Mouse (Mus musculus) embryonic facial prominence, embryonic 14.5 days (tissue): ENCODE data around the gene Itpkb. TPM values are rescaled to one million over a fixed set of nuclear protein-coding genes. Genes with fewer than 3 reads are reported as not detected.

ENCODE experiments used
- ATAC-seq: fragments of 200-750 bp; cut with Nextera tagmentation; 2 replicates; pipeline ENCODE4 v1.8.0; 2017; ENCODE audit warnings: low read depth, moderate number of reproducible peaks, moderate TSS enrichment
- DNase-seq: peaks from one replicate; pipeline ENCODE4 v3.0.0-alpha.2; 2015; ENCODE audit warnings: low spot score
- H3K27ac ChIP-seq: fragments of 300-500 bp; sonication (generic); replicated peaks from 2 replicates; pipeline ENCODE4 v1.5.1; 2014; ENCODE audit warnings: low read depth, mild to moderate bottlenecking, low read length, moderate library complexity
- H3K27me3 ChIP-seq: fragments of 300-500 bp; sonication (generic); replicated peaks from 2 replicates; pipeline ENCODE4 v1.6.1; 2014; ENCODE audit warnings: low read length; ENCODE audit not compliant: control insufficient read depth, insufficient read depth
- H3K36me3 ChIP-seq: fragments of 300-500 bp; sonication (generic); 2 replicates; pipeline ENCODE4 v1.6.1; 2014; ENCODE audit warnings: low read length, mixed read lengths; ENCODE audit not compliant: control insufficient read depth, insufficient read depth
- H3K4me1 ChIP-seq: fragments of 300-500 bp; sonication (generic); 2 replicates; pipeline ENCODE4 v1.6.1; 2014; ENCODE audit warnings: antibody characterized with exemption, low read length; ENCODE audit not compliant: control insufficient read depth, insufficient read depth
- H3K4me2 ChIP-seq: fragments of 300-500 bp; sonication (generic); 2 replicates; pipeline ENCODE4 v1.6.1; 2014; ENCODE audit warnings: low read depth, mild to moderate bottlenecking, low read length, moderate library complexity, mixed read lengths
- H3K4me3 ChIP-seq: fragments of 300-500 bp; sonication (generic); 2 replicates; pipeline ENCODE4 v1.5.1; 2014; ENCODE audit warnings: low read depth, mild to moderate bottlenecking, low read length
- H3K9ac ChIP-seq: fragments of 300-500 bp; sonication (generic); 2 replicates; pipeline ENCODE4 v1.6.1; 2014; ENCODE audit warnings: low read depth, mild to moderate bottlenecking, low read length, moderate library complexity, mixed read lengths
- H3K9me3 ChIP-seq: fragments of 300-500 bp; sonication (generic); 2 replicates; pipeline ENCODE4 v1.6.1; 2016; ENCODE audit warnings: low read length; ENCODE audit not compliant: control insufficient read depth
- WGBS: fragments of 180-500 bp; shearing (Covaris S2); extraction: QIAGEN DNeasy Blood & Tissue Kit; methylation state at CpG from one replicate; pipeline ENCODE4 v1.1.7; 2014; 5-methylcytosine and 5-hydroxymethylcytosine counted together
- polyA plus RNA-seq: library from polyadenylated mRNA; unstranded; fragments of >200 nt; fragmentation: Nextera tagmentation; extraction: Ambion mirVana; gene quantifications from 2 replicates; pipeline ENCODE4 v1.2.1, GENCODE M21; 2014

Itpkb gene
- polyA plus RNA-seq, 1 experiment from 2014 or later = 7.6 TPM

- DNase-seq = peak; percentile 55
- WGBS = 56% methylated on average over 5 of the region's 5 CpGs
- Histone ChIP-seq H3K27ac (no peak overlapping the region; the same call in 1 of the 2 replicates), H3K36me3 (no peaks in the 10 kb centered on the region), H3K9me3 (no peaks in the 10 kb centered on the region), H3K4me3 (no peak overlapping the region), H3K9ac (no peak overlapping the region), H3K27me3 (no peaks in the 10 kb centered on the region), H3K4me2 (no peak overlapping the region), H3K4me1 (peaks cover 9% of the 10 kb centered on the region)
- peak; percentile 32; the same call in 1 of the 2 replicates for ATAC-seq
These were observed 132.1 kb downstream of the Itpkb start for GRCm38 (mm10) chr1:180462396-180462795.

GRCm38 (mm10) chr1:180462983-180463475 lies 132.7 kb downstream of the Itpkb start:
- no peak overlapping the region for H3K27ac ChIP-seq

GRCm38 (mm10) chr1:180464357-180464756 lies 134.1 kb downstream of the Itpkb start:
- no peaks in the 10 kb centered on the region for H3K27me3 ChIP-seq
- H3K4me2 ChIP-seq = no peak overlapping the region
- no peaks in the 10 kb centered on the region for H3K36me3 ChIP-seq
- ATAC-seq = no peak
- H3K9me3 ChIP-seq = no peaks in the 10 kb centered on the region
- no peak overlapping the region for H3K9ac ChIP-seq
- DNase-seq = no peak
- H3K4me1 ChIP-seq = no peaks in the 10 kb centered on the region; the same call in 1 of the 2 replicates
- 74% methylated on average over 5 of the region's 5 CpGs for WGBS
- H3K4me3 ChIP-seq = no peak overlapping the region
- no peak overlapping the region for H3K27ac ChIP-seq

More at GRCm38 (mm10) chr1:180462983-180463475, 132.7 kb downstream of the Itpkb start:
- no peaks in the 10 kb centered on the region for H3K27me3 ChIP-seq
- DNase-seq = no peak
- WGBS = 85% methylated on average over 5 of the region's 5 CpGs
- no peaks in the 10 kb centered on the region for H3K9me3 ChIP-seq
- peaks cover 3% of the 10 kb centered on the region for H3K4me1 ChIP-seq
- ATAC-seq = no peak
- no peak overlapping the region for H3K4me2 ChIP-seq
- no peak overlapping the region for H3K9ac ChIP-seq
- no peaks in the 10 kb centered on the region for H3K36me3 ChIP-seq
- no peak overlapping the region for H3K4me3 ChIP-seq

- Histone ChIP-seq H3K4me3 (no peak overlapping the region), H3K27me3 (no peaks in the 10 kb centered on the region), H3K36me3 (no peaks in the 10 kb centered on the region), H3K27ac (no peak overlapping the region), H3K9me3 (no peaks in the 10 kb centered on the region), H3K4me2 (no peak overlapping the region), H3K4me1 (no peaks in the 10 kb centered on the region; the same call in 1 of the 2 replicates), H3K9ac (no peak overlapping the region)
- WGBS = 58% methylated on average over 5 of the region's 5 CpGs
- DNase-seq = no peak
- no peak for ATAC-seq
These were observed 135.3 kb downstream of the Itpkb start for GRCm38 (mm10) chr1:180465620-180466019.

- no peak overlapping the region for H3K9ac ChIP-seq
- H3K4me2 ChIP-seq = no peak overlapping the region
- no peaks in the 10 kb centered on the region for H3K27me3 ChIP-seq
- H3K36me3 ChIP-seq = no peaks in the 10 kb centered on the region
- ATAC-seq (no peak), DNase-seq (no peak)
- H3K9me3 ChIP-seq = no peaks in the 10 kb centered on the region
- H3K4me3 ChIP-seq = no peak overlapping the region
- WGBS = 89% methylated on average over 4 of the region's 4 CpGs
- no peak overlapping the region for H3K27ac ChIP-seq
- no peaks in the 10 kb centered on the region for H3K4me1 ChIP-seq
These were observed 137.7 kb downstream of the Itpkb start for GRCm38 (mm10) chr1:180468004-180468403.

DNA sequence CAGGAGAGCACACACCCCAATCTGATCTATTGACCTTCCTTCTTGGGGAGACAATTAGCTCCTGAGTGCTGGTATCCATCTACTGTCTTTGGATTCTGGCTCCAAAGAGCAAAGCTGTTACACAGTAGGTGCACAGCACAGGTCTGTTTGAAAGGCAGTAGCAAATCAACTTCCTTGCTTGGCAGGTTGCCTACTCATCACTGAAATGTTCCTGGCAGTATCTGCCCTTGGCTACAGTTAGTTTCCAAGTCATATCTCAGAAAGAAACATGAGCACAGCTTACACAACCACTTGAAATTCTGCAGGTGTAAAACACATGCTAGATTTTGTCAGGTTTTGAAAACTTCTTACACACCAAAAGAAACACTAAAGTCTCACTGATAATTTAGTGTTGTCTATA lies 143.3 kb downstream of the Itpkb start:
- H3K4me1 ChIP-seq = no peaks in the 10 kb centered on the region
- no peaks in the 10 kb centered on the region for H3K9me3 ChIP-seq
- H3K27me3 ChIP-seq = no peaks in the 10 kb centered on the region
- H3K4me2 ChIP-seq = no peak overlapping the region
- no peak overlapping the region for H3K9ac ChIP-seq
- no peak overlapping the region for H3K4me3 ChIP-seq
- DNase-seq = no peak
- ATAC-seq = no peak
- no peaks in the 10 kb centered on the region for H3K36me3 ChIP-seq
- no peak overlapping the region for H3K27ac ChIP-seq

Other genes with a start within 250 kb of the Itpkb start
- 15.8 and 24.7 TPM in 2 replicates for gene Coq8a, start 130.9 kb upstream of the Itpkb start, polyA plus RNA-seq
- gene Psen2, start 67.0 kb upstream of the Itpkb start, polyA plus RNA-seq = 18.8 and 19.6 TPM in 2 replicates
- 4.0 and 5.3 TPM in 2 replicates for gene Stum, start 153.0 kb downstream of the Itpkb start, polyA plus RNA-seq
- 90.5 and 103 TPM in 2 replicates for gene Parp1, start 238.4 kb downstream of the Itpkb start, polyA plus RNA-seq